Mouse (Mus musculus) liver, embryonic 16.5 days (tissue): ENCODE results near the gene Gpr22. TPM values are rescaled to one million over a fixed set of nuclear protein-coding genes. Genes with fewer than 3 reads are reported as not detected.

Experiments
- ATAC-seq: fragments of 200-750 bp; cut with Nextera tagmentation; 2 replicates; pipeline ENCODE4 v1.8.0; 2017; ENCODE audit warnings: low read depth, mild to moderate bottlenecking, moderate number of reproducible peaks, moderate library complexity
- H3K27ac ChIP-seq: fragments of 300-500 bp; sonication (generic); 2 replicates; pipeline ENCODE4 v1.5.1; 2014; ENCODE audit warnings: mild to moderate bottlenecking, low read length
- H3K27me3 ChIP-seq: fragments of 300-500 bp; sonication (generic); 2 replicates; pipeline ENCODE4 v1.6.1; 2014; ENCODE audit warnings: low read depth, low read length, mixed read lengths; ENCODE audit not compliant: control insufficient read depth, insufficient read depth
- H3K36me3 ChIP-seq: fragments of 300-500 bp; sonication (generic); 2 replicates; pipeline ENCODE4 v1.6.1; 2014; ENCODE audit warnings: mild to moderate bottlenecking; ENCODE audit not compliant: control insufficient read depth, insufficient read depth
- H3K4me1 ChIP-seq: fragments of 300-500 bp; sonication (generic); 2 replicates; pipeline ENCODE4 v1.6.1; 2014; ENCODE audit warnings: low read depth, low read length, mixed read lengths; ENCODE audit not compliant: control insufficient read depth
- H3K4me2 ChIP-seq: fragments of 300-500 bp; sonication (generic); 2 replicates; pipeline ENCODE4 v1.6.1; 2014; ENCODE audit warnings: low read depth, low read length, mixed read lengths
- H3K4me3 ChIP-seq: fragments of 300-500 bp; sonication (generic); 2 replicates; pipeline ENCODE4 v1.5.1; 2014; ENCODE audit warnings: low read depth, mild to moderate bottlenecking, low read length
- H3K9ac ChIP-seq: fragments of 300-500 bp; sonication (generic); 2 replicates; pipeline ENCODE4 v1.6.1; 2014; ENCODE audit warnings: low read depth, low read length
- H3K9me3 ChIP-seq: fragments of 300-500 bp; sonication (generic); replicated peaks from 2 replicates; pipeline ENCODE4 v1.6.1; 2016; ENCODE audit warnings: low read length; ENCODE audit not compliant: control insufficient read depth
- WGBS: fragments of 180-500 bp; shearing (Covaris S2); extraction: QIAGEN DNeasy Blood & Tissue Kit; methylation state at CpG from one replicate; pipeline ENCODE4 v1.1.7; 2014; ENCODE audit not compliant: insufficient replicate concordance; 5-methylcytosine and 5-hydroxymethylcytosine counted together
- polyA plus RNA-seq: library from polyadenylated mRNA; unstranded; fragments of >200 nt; fragmentation: Nextera tagmentation; extraction: Ambion mirVana; gene quantifications from 2 replicates; pipeline ENCODE4 v1.2.1, GENCODE M21; 2015

The Gpr22 gene
- polyA plus RNA-seq, 1 experiment from 2014 or later: 0.12 TPM

DNA sequence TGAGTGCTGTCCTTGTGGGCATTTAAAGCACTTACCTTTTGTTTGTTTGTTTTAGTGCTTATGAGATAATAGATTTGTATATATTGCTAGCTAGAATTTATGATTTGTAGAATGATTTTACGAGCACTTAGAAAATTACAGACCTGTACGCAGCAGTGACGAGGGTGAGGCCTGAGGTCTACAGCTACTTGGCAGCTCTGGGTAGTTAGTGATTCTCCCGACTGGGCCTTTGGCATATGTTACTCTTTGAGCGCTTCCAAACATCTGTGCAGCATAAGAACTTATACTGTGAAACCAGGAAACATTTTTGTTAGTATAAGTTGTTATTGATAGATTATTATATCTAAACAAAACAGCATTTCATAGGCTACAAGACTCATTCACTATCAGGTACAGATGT is 12.3 kb downstream of the Gpr22 start:
- ATAC-seq: no peak
- Histone ChIP-seq H3K27ac (no peak overlapping the region), H3K9me3 (no peaks in the 10 kb centered on the region), H3K4me1 (no peaks in the 10 kb centered on the region), H3K4me3 (no peak overlapping the region), H3K4me2 (no peak overlapping the region), H3K9ac (no peak overlapping the region), H3K36me3 (no peaks in the 10 kb centered on the region), H3K27me3 (no peaks in the 10 kb centered on the region)
- WGBS: 76% methylated on average over 5 of the region's 5 CpGs

DNA sequence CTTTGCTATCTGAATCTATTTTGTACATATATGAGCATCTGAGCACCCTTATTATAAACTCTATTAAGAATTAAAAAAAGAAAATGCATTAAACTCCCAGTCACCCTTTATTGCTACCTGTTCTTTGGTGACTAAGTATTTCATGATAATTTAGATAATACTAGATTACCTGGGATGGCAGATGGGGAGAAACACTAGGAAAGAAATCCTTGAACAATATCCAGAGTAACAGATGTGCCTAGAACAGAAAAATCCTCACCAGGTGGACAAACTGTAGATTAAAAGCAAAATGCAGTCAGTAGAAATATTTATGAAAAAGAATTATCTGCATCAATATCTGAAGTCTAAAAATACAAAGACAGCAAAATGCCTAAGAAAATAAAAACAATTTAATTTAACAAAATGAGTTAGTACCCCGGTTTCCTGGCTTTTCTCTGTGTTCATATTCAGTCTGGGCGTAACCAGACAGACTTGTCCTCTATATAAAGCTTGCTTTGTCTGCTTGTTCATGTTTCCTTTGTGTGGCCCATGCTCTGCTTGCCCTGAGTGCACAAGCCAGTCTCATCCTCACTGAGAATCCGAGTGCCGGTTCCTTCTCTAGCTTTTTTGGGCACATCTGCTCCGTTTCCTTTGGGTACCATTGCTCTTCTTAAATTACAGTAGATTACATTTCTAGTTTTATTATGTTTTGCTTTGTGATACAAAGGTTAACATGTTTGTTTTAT is 13.0 kb downstream of the Gpr22 start:
- ATAC-seq: no peak
- WGBS: 75% methylated on average over 5 of the region's 5 CpGs

GRCm38 (mm10) chr12:31693278-31693677 is 20.5 kb downstream of the Gpr22 start:
- H3K9ac ChIP-seq: no peak overlapping the region
- WGBS: 63% methylated on average over 1 of the region's 1 CpGs
- H3K36me3 ChIP-seq: no peaks in the 10 kb centered on the region
- no peak overlapping the region for H3K27ac ChIP-seq
- no peaks in the 10 kb centered on the region for H3K4me1 ChIP-seq
- no peak overlapping the region for H3K4me3 ChIP-seq
- H3K4me2 ChIP-seq: no peak overlapping the region
- H3K9me3 ChIP-seq: no peaks in the 10 kb centered on the region
- ATAC-seq: no peak
- no peaks in the 10 kb centered on the region for H3K27me3 ChIP-seq

More for the DNA sequence above, 13.0 kb downstream of the Gpr22 start:
- Histone ChIP-seq H3K4me2 (no peak overlapping the region), H3K9ac (no peak overlapping the region), H3K9me3 (no peaks in the 10 kb centered on the region), H3K27me3 (no peaks in the 10 kb centered on the region), H3K4me1 (no peaks in the 10 kb centered on the region), H3K27ac (no peak overlapping the region), H3K4me3 (no peak overlapping the region), H3K36me3 (no peaks in the 10 kb centered on the region)

DNA sequence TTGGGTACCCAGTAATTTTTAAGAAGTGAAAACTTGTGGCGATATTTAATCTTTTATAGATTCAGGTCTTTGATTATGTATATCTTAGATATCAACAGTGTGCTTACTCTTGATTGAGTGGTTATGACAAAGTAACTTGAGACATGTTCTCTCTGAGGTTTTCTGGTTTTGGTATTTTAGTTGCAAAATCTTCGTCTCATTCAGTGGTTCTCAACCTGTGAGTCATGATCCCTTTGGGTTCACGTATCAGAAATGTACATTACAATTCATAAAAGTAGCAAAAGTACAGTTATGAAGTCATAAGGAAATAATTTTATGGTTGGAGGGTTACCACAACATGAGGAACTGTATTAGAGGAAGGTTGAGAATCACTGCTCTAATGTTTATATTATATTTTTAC is 27.1 kb downstream of the Gpr22 start:
- no peak overlapping the region for H3K9ac ChIP-seq
- H3K27me3 ChIP-seq: no peaks in the 10 kb centered on the region
- H3K4me3 ChIP-seq: no peak overlapping the region
- no peak overlapping the region for H3K4me2 ChIP-seq
- ATAC-seq: no peak
- H3K36me3 ChIP-seq: no peaks in the 10 kb centered on the region
- no peaks in the 10 kb centered on the region for H3K9me3 ChIP-seq
- 79% methylated on average over 3 of the region's 3 CpGs for WGBS
- no peak overlapping the region for H3K27ac ChIP-seq
- H3K4me1 ChIP-seq: no peaks in the 10 kb centered on the region

DNA sequence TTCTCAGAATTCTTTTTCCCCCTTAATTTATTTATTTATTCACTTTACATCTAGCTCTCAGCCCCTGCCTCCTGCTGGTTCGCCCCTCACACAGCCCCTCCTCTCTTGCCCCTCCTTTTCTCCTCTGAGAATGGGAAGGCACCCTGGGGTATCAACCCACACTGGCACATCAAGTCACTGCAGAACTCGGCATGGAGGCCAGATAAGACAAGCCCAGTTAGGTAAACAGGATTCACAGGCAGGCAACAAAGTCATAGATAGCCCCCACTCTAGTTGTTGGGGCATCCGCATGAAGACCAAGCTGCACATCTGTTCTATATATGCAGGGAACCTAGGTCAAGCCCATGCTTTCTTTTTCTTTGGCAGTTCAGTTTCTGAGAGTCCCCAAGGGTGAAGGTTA is 46.6 kb downstream of the Gpr22 start:
- Histone ChIP-seq H3K9me3 (no peaks in the 10 kb centered on the region), H3K27ac (no peak overlapping the region), H3K4me1 (no peaks in the 10 kb centered on the region), H3K4me2 (no peak overlapping the region), H3K27me3 (no peaks in the 10 kb centered on the region), H3K9ac (no peak overlapping the region), H3K4me3 (no peak overlapping the region), H3K36me3 (no peaks in the 10 kb centered on the region)
- no peak for ATAC-seq
- WGBS: 40% methylated on average over 3 of the region's 3 CpGs

GRCm38 (mm10) chr12:31665999-31666398 is 47.7 kb downstream of the Gpr22 start:
- H3K27ac ChIP-seq: no peak overlapping the region
- no peaks in the 10 kb centered on the region for H3K4me1 ChIP-seq
- WGBS: 71% methylated on average over 6 of the region's 6 CpGs
- H3K9ac ChIP-seq: no peak overlapping the region
- no peak for ATAC-seq
- no peak overlapping the region for H3K4me3 ChIP-seq
- no peaks in the 10 kb centered on the region for H3K9me3 ChIP-seq
- no peaks in the 10 kb centered on the region for H3K27me3 ChIP-seq
- no peaks in the 10 kb centered on the region for H3K36me3 ChIP-seq
- no peak overlapping the region for H3K4me2 ChIP-seq

Other genes with a start within 250 kb of the Gpr22 start
- 3.6 and 4.7 TPM in 2 replicates for gene Cbll1, start 214.3 kb downstream of the Gpr22 start, polyA plus RNA-seq
- 0.04 TPM in 2 replicates for gene Slc26a4, start 154.0 kb downstream of the Gpr22 start, polyA plus RNA-seq
- gene Bcap29, start 79.3 kb downstream of the Gpr22 start, polyA plus RNA-seq: 18.3 and 18.6 TPM in 2 replicates
- 2.4 and 2.6 TPM in 2 replicates for gene Dus4l, start 59.1 kb downstream of the Gpr22 start, polyA plus RNA-seq
- gene Cog5, start 59.1 kb downstream of the Gpr22 start, polyA plus RNA-seq: 7.6 and 7.7 TPM in 2 replicates
- gene Hbp1, start 236.6 kb upstream of the Gpr22 start, polyA plus RNA-seq: 51.5 and 58.8 TPM in 2 replicates